Mouse (Mus musculus) thymus, adult 2 months (tissue): Measurements from ENCODE around the gene 2010003K11Rik.

Experiments used
- CTCF ChIP-seq: fragments of 200-500 bp; IDR thresholded peaks from 2 replicates; pipeline ENCODE4 v1.5.1; 2012; ENCODE audit warnings: mild to moderate bottlenecking, control low read depth, low read length, moderate library complexity, borderline replicate concordance; ENCODE audit not compliant: control insufficient read depth, poor library complexity, insufficient read depth; ENCODE audit errors: extremely low read depth
- POLR2A ChIP-seq: fragments of 200-500 bp; IDR thresholded peaks from 2 replicates; pipeline ENCODE4 v1.6.1; 2012; ENCODE audit warnings: mild to moderate bottlenecking, low read length, control low read depth, moderate library complexity; ENCODE audit not compliant: control insufficient read depth, poor library complexity, insufficient read depth; ENCODE audit errors: extremely low read depth

- TF ChIP-seq POLR2A = no peak
- no peak for TF ChIP-seq CTCF
These were observed 7.2 kb downstream of the 2010003K11Rik start for GRCm38 (mm10) chr19:4491080-4491695.
